Mouse (Mus musculus) heart, embryonic 10.5 days (tissue): ENCODE measurements around the gene C1s2. TPM values are rescaled to one million over a fixed set of nuclear protein-coding genes. Genes with fewer than 3 reads are reported as not detected.
"Not testable (repeated sequence)": the region's sequence is repeated elsewhere in the genome, so short reads cannot be mapped to it uniquely, and the experiment has no call there.

Source experiments
- DNase-seq: peaks from one replicate; pipeline ENCODE4 v3.0.0-alpha.2; 2017; ENCODE audit warnings: low spot score
- H3K27ac ChIP-seq: fragments of 300-500 bp; sonication (generic); 2 replicates; pipeline ENCODE4 v1.5.1; 2016; ENCODE audit warnings: mild to moderate bottlenecking
- H3K27me3 ChIP-seq: fragments of 300-500 bp; sonication (generic); 2 replicates; pipeline ENCODE4 v1.6.1; 2016; ENCODE audit warnings: mild to moderate bottlenecking; ENCODE audit not compliant: poor library complexity, insufficient read depth, severe bottlenecking
- H3K36me3 ChIP-seq: fragments of 300-500 bp; sonication (generic); 2 replicates; pipeline ENCODE4 v1.6.1; 2016; ENCODE audit warnings: mild to moderate bottlenecking, moderate library complexity
- H3K4me1 ChIP-seq: fragments of 300-500 bp; sonication (generic); 2 replicates; pipeline ENCODE4 v1.6.1; 2016; ENCODE audit warnings: mild to moderate bottlenecking
- H3K4me3 ChIP-seq: fragments of 300-500 bp; sonication (generic); 2 replicates; pipeline ENCODE4 v1.5.1; 2016; ENCODE audit warnings: mild to moderate bottlenecking, moderate library complexity
- H3K9me3 ChIP-seq: fragments of 300-500 bp; sonication (generic); 2 replicates; pipeline ENCODE4 v1.6.1; 2016; ENCODE audit warnings: mild to moderate bottlenecking, moderate library complexity
- WGBS: fragments of 180-500 bp; shearing (Covaris S2); methylation state at CpG from one replicate; pipeline ENCODE4 v1.1.7; 2016; 5-methylcytosine and 5-hydroxymethylcytosine counted together
- polyA plus RNA-seq: library from polyadenylated mRNA; unstranded; fragments of >200 nt; fragmentation: Nextera tagmentation; extraction: Ambion mirVana; gene quantifications from 2 replicates; pipeline ENCODE4 v1.2.1, GENCODE M21; 2016

Gene C1s2
- polyA plus RNA-seq, result 0.06 TPM in 1 of 2 replicates, not detected in the other

- H3K27me3 ChIP-seq, H3K4me3 ChIP-seq, DNase-seq, H3K9me3 ChIP-seq, H3K4me1 ChIP-seq, H3K36me3 ChIP-seq, H3K27ac ChIP-seq: not testable (repeated sequence)
- 66% methylated on average over 2 of the region's 2 CpGs for WGBS
These were observed at the start of gene C1s2 for GRCm38 (mm10) chr6:124635985-124636384. Gene C1s2 (minus strand): TSS chr6:124636085.

- 67% methylated on average over 14 of the region's 14 CpGs for WGBS
- DNase-seq, result no peak
- Histone ChIP-seq H3K4me1 (peaks cover 12% of the 10 kb centered on the region), H3K27me3 (no peaks in the 10 kb centered on the region), H3K4me3 (no peak overlapping the region), H3K36me3 (no peaks in the 10 kb centered on the region), H3K27ac (no peak overlapping the region), H3K9me3 (no peaks in the 10 kb centered on the region)
These were observed 47.9 kb upstream of the C1s2 start for GRCm38 (mm10) chr6:124683591-124684417.

GRCm38 (mm10) chr6:124682291-124682690 lies 46.4 kb upstream of the C1s2 start:
- H3K27me3 ChIP-seq, H3K4me3 ChIP-seq, DNase-seq, H3K27ac ChIP-seq, H3K36me3 ChIP-seq, H3K9me3 ChIP-seq: not testable (repeated sequence)
- WGBS, result 84% methylated on average over 6 of the region's 6 CpGs
- peaks cover 12% of the 10 kb centered on the region for H3K4me1 ChIP-seq

- peaks cover 12% of the 10 kb centered on the region for H3K4me1 ChIP-seq
- no peak for DNase-seq
- H3K27me3 ChIP-seq, result no peaks in the 10 kb centered on the region
- no peak overlapping the region for H3K4me3 ChIP-seq
- peaks cover 4% of the 10 kb centered on the region for H3K36me3 ChIP-seq
- no peaks in the 10 kb centered on the region for H3K9me3 ChIP-seq
- no peak overlapping the region for H3K27ac ChIP-seq
- WGBS, result 95% methylated on average over 3 of the region's 3 CpGs
These were observed 43.6 kb upstream of the C1s2 start for GRCm38 (mm10) chr6:124679486-124679885.

GRCm38 (mm10) chr6:124678769-124679168 lies 42.9 kb upstream of the C1s2 start:
- Histone ChIP-seq H3K27me3 (no peaks in the 10 kb centered on the region), H3K36me3 (peaks cover 10% of the 10 kb centered on the region), H3K4me3 (no peak overlapping the region), H3K27ac (no peak overlapping the region), H3K4me1 (peaks cover 10% of the 10 kb centered on the region), H3K9me3 (no peaks in the 10 kb centered on the region)
- 75% methylated on average over 7 of the region's 7 CpGs for WGBS
- DNase-seq, result no peak

- DNase-seq, result no peak
- Histone ChIP-seq H3K27ac (no peak overlapping the region), H3K4me3 (no peak overlapping the region), H3K4me1 (peaks cover 7% of the 10 kb centered on the region; the same call in 1 of the 2 replicates), H3K27me3 (no peaks in the 10 kb centered on the region), H3K36me3 (peaks cover 10% of the 10 kb centered on the region), H3K9me3 (no peaks in the 10 kb centered on the region)
- WGBS, result 84% methylated on average over 6 of the region's 6 CpGs
These were observed 40.3 kb upstream of the C1s2 start for GRCm38 (mm10) chr6:124676171-124676570.

- Histone ChIP-seq H3K36me3 (peaks cover 10% of the 10 kb centered on the region), H3K27me3 (no peaks in the 10 kb centered on the region), H3K4me1 (peaks cover 7% of the 10 kb centered on the region; the same call in 1 of the 2 replicates), H3K9me3 (no peaks in the 10 kb centered on the region), H3K27ac (no peak overlapping the region), H3K4me3 (no peak overlapping the region)
- 92% methylated on average over 7 of the region's 7 CpGs for WGBS
- DNase-seq, result no peak
These were observed 38.7 kb upstream of the C1s2 start for GRCm38 (mm10) chr6:124674591-124674990.

- Histone ChIP-seq H3K27ac (no peak overlapping the region), H3K27me3 (no peaks in the 10 kb centered on the region), H3K9me3 (no peaks in the 10 kb centered on the region), H3K4me1 (peaks cover 7% of the 10 kb centered on the region; the same call in 1 of the 2 replicates), H3K4me3 (no peak overlapping the region), H3K36me3 (peaks cover 10% of the 10 kb centered on the region)
- 91% methylated on average over 9 of the region's 9 CpGs for WGBS
- DNase-seq, result no peak
These were observed 37.7 kb upstream of the C1s2 start for GRCm38 (mm10) chr6:124673619-124674018.

GRCm38 (mm10) chr6:124672100-124672499 lies 36.2 kb upstream of the C1s2 start:
- Histone ChIP-seq H3K36me3 (peaks cover 10% of the 10 kb centered on the region), H3K4me3 (no peak overlapping the region)
- 54% methylated on average over 6 of the region's 6 CpGs for WGBS

GRCm38 (mm10) chr6:124670281-124670900 lies 34.5 kb upstream of the C1s2 start:
- H3K27ac ChIP-seq, result no peak overlapping the region
- H3K36me3 ChIP-seq, result peaks cover 10% of the 10 kb centered on the region
- DNase-seq, result no peak
- no peaks in the 10 kb centered on the region for H3K9me3 ChIP-seq
- peaks cover 7% of the 10 kb centered on the region; the same call in 1 of the 2 replicates for H3K4me1 ChIP-seq
- H3K4me3 ChIP-seq, result no peak overlapping the region
- 84% methylated on average over 7 of the region's 7 CpGs for WGBS
- H3K27me3 ChIP-seq, result no peaks in the 10 kb centered on the region

More at GRCm38 (mm10) chr6:124672100-124672499, 36.2 kb upstream of the C1s2 start:
- H3K27ac ChIP-seq, result no peak overlapping the region
- H3K27me3 ChIP-seq, result no peaks in the 10 kb centered on the region
- H3K9me3 ChIP-seq, result no peaks in the 10 kb centered on the region
- no peak for DNase-seq
- peaks cover 7% of the 10 kb centered on the region; the same call in 1 of the 2 replicates for H3K4me1 ChIP-seq

- Histone ChIP-seq H3K27ac (no peak overlapping the region), H3K9me3 (no peaks in the 10 kb centered on the region), H3K4me1 (peaks cover 7% of the 10 kb centered on the region; the same call in 1 of the 2 replicates), H3K36me3 (peaks cover 5% of the 10 kb centered on the region), H3K4me3 (no peak overlapping the region), H3K27me3 (no peaks in the 10 kb centered on the region)
- WGBS, result 77% methylated on average over 11 of the region's 11 CpGs
- DNase-seq, result no peak
These were observed 33.5 kb upstream of the C1s2 start for GRCm38 (mm10) chr6:124669234-124669859.

- H3K27me3 ChIP-seq, result no peaks in the 10 kb centered on the region
- no peaks in the 10 kb centered on the region for H3K9me3 ChIP-seq
- no peaks in the 10 kb centered on the region for H3K36me3 ChIP-seq
- DNase-seq, result no peak
- peaks cover 8% of the 10 kb centered on the region; the same call in 1 of the 2 replicates for H3K4me1 ChIP-seq
- no peak overlapping the region for H3K4me3 ChIP-seq
- no peak overlapping the region for H3K27ac ChIP-seq
- 96% methylated on average over 10 of the region's 10 CpGs for WGBS
These were observed 29.1 kb upstream of the C1s2 start for GRCm38 (mm10) chr6:124665011-124665410.

- no peak for DNase-seq
- Histone ChIP-seq H3K4me1 (peaks cover 8% of the 10 kb centered on the region; the same call in 1 of the 2 replicates), H3K9me3 (no peaks in the 10 kb centered on the region), H3K27me3 (no peaks in the 10 kb centered on the region), H3K27ac (no peak overlapping the region), H3K36me3 (no peaks in the 10 kb centered on the region), H3K4me3 (peak overlapping the region; percentile 88; the same call in 1 of the 2 replicates)
- WGBS, result 84% methylated on average over 7 of the region's 7 CpGs
These were observed 28.4 kb upstream of the C1s2 start for GRCm38 (mm10) chr6:124664256-124664655.
